Mouse (Mus musculus): ENCODE data around the gene Dnajc19.
A peak's percentile ranks its signal among the peaks of the same experiment; 100 is the strongest.
"Not testable (repeated sequence)": the region's sequence is repeated elsewhere in the genome, so short reads cannot be mapped to it uniquely, and the experiment has no call there.

The Dnajc19 gene

DNA sequence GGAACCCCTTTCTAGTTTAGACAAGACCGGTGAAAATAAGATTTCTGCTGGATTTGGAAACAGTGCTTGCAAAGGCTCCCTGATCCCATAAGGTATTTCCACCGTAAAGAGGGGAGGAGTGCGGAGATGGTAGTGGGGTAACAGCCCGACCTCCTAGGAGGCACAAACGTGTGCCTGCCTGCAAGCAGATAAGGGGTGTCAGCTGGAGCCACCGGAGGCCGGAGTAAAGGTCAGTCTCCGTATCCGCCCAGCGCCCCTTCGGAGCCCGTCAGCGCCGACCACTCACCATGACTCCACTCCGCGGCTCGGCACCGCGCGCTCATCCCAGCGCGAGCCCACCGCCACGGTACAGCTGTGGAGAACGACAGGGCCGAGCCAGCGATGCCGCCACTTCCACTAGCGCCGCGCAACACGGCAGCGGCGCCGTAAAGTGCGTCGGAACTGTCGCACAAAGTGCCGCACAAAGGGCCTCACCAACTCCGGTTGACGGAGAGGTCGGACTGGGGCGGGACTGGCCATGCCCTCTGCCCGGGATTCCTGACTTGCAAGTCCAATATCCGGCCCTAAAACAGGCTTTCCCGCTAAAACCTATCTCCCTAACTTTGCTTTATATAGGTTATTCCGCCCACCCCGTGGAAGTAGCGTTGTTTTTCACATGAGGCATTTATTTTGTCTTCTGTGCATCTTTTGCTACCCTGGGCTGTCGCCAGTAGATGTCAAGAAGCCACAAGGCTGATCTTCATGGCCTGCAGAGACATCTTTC is at the start of gene Dnajc19:
Dnajc19 (minus strand) TSS at position 422 of the 763 bp plus-strand sequence.
- peak; percentile 98 for DNase-seq

DNA sequence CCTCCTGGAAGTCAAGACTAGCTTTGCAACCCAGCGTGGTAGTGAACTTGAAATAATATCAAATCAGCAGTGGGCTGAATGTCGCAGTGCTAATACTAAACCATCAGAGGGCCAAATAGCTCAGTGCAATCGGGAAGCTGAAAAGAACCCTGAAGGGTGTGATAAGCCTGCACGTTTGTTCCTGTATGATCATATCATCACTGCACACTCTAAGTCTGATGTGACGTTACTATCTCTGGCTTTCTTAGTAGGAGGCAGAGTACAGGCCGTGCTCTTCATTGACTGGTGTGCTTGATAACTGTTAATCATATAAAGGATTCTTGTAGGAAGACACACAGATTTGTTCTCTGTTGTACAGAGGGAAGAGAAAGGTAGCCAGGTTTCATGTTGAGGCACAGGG is 48.8 kb upstream of the Dnajc19 start:
- no peak for DNase-seq

DNA sequence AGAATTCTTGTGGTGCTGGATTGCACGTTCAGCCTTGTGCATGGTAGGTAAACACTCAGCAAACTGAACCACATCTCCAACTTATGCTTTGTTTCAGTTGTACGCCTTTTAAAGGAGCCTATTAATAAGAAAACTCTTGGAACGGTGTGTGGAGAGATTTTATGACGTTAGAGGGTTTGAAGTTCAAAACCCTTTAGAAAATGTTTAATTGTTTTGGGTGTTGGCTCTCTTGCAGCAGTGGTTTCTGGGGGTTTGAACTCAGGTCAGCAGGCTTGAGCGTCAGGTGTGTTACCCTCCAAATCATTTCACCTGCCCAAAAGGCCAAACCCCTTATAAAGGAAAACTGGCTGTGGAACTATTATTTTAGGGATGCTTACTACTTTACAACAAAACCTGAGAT is 40.2 kb upstream of the Dnajc19 start:
- no peak for DNase-seq

DNA sequence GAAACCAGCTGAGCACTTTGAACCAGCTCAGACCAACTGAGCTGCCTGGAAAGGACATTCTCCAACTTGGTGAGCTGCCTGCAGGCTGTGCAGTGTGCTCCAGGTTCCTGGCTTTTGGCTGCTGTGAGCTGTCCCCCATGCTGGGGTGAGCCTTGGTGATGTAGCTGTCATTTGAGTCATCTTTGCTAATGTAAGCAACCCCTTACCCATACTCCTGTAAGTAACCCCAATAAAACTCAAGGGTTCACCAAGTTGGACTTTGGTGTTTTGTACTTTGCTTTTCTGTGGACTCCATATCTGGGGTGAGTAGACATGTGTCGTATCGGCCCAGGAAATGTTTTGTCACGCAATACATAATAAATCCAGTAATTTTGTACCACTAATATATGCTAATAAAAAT is 39.7 kb upstream of the Dnajc19 start:
- DNase-seq, result no peak

DNA sequence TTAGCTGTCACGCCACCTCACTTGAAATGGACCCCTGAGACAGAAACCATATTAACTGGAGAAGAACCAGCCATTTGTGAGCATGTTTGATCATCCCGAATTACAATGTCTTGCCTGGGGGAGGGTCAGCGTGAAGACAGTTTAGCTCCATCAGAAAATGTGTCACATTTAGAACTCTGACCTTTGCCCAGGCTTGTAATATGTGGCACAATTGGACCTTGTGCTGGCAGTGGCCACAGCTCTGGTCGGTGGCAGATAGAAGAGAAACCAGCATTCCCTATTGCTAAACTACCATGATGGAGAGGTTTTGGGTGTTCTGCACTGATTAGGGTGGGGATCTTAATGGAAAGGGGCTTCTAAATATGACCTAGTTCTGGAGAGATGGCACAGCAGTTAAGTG is 38.7 kb upstream of the Dnajc19 start:
- peak; percentile 9 for DNase-seq

DNA sequence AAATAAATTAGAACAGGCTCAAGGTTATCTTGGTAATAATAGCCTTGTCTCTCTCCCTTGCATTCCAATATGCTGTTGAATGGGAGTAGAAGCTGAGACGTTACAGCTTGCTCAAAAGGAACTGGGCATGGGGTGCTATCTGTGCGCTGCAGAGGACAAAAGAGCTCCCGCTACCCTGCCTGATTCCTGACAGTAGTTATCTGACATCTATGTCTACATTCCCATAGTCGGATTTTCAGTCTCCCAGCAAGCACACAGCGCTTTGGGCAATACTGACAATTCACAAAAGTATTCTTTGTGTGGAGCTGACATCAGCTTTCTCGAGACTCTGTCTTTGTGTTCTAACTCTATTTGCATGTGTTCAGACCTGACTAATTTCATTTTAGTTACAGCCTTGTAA is 34.7 kb upstream of the Dnajc19 start:
- DNase-seq, result no peak

DNA sequence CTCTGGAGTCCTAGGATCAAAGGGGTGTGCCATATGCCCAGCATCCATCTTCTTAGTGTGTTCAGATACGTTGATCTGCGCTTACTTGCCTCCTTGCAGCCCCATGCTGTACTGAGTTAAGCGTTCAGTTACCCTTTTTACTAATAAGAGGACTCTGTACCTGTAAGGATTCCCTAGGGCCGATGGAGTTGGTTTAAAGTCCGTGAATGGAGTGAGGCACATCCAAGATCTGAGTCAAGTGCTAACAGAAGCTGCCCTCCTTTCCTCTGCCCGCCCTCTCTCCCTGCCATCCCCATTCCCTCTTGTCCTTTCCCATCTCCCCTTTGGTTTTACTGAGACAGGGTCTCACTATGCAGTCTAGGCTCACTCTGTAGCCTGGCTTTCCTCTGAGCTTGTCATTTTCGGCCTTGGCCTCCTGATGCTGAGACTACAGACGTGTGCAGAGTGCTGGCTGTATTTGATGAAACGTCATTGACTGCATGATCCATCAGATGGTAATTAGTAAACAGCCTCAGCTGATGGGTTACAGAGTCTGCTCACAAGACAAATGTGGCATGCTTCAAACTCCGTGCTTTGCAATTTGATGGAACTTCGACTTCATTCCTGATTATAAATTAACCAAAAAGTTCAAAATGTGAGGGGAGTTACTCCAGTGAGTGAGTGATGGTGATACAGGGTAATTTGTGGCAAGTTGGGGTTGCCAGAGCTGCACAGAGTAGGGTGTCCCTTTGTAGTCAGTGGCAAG is 31.0 kb upstream of the Dnajc19 start:
- DNase-seq, result peak; percentile 68

DNA sequence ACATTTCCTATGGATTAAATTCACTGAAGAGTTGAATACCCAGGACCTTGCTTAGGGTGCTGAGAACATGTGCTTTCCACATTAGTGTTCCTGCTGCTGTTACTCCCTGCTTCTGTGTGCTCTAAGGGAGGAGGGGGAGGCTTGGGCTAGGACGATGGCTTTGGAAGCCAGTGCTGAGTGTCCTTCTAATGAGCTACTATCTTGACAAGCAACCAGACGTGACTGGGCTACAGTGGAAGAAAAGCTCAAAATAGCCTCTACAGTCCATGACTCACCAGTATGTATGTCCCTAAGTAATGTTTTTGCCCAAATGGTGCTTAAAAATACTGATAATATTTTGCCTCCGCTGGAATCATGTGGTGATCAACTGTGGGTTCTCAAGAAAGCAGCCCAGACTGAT is 26.5 kb upstream of the Dnajc19 start:
- DNase-seq, result no peak

DNA sequence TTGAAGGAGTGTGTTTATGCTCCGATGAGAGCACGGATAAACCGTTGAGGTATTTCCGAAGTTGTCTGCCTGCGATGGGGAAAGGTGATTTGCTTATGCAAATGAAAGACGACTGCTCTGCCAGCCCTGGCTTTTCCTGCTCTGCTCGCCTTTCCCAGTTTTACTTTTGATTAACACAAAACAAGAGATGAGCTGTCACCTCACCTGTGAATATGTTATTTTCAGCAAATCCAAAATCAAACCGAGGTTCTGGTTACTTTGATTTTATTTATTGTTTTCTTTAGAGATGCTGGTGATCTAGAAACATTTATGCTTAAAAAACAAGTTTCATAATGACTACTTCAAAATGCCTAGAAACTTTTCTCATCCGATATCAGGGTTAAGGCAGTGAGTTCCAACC is 25.3 kb upstream of the Dnajc19 start:
- DNase-seq, result no peak

DNA sequence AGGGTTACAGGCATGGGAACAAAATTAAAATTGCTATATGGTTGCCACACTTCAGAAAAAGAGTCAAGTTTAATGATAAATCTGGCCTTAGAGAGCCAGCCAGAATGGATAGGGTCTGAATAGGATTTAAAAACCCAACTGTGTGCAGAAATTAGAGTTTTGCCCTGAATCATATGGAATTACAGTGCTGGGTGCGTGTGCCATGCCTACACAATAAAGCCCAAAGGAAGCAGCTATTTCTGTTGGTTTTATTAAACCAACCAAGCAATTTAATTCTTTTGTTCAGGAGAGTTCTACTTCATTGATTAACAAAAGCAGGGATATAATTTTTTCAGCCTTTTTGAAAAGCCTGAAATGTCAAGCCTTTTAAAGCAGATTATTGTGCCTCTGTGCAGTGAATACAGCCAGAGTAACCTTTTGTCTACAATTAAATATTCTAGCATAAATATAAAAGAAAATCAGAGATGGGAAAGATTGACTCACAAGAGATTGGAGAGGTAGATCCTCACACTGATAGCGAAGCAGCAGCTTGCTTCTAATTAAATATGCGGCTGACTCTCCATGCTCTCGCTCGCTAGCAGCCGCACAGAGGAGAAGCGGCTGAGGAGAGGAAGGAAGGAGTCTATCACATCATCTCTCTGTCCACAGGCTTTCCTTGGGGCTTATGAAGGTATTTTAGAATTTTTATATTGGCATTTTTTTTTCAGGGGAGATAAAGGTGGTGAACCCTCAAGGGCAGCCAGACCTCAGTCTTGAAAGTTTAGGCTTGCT is 23.0 kb upstream of the Dnajc19 start:
- no peak for DNase-seq

DNA sequence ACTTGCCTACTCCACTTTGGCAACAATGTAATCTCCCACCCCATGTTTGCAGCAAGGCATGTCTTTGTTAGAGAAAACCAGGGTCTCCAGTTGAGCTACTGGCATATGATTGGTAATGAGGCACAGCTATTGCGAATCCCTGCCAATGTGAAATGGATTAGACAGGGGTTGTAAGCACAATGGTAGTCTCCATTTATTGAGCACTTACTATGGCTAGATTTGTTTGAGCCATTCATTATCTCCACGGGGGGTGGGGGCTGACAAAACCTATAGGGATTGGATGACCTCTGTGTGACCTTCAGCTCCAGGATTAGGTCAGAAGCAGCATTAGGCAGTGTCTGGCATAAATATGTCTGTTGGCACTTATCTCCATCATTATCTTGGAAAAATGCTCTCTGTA is 21.8 kb upstream of the Dnajc19 start:
- DNase-seq, result no peak

DNA sequence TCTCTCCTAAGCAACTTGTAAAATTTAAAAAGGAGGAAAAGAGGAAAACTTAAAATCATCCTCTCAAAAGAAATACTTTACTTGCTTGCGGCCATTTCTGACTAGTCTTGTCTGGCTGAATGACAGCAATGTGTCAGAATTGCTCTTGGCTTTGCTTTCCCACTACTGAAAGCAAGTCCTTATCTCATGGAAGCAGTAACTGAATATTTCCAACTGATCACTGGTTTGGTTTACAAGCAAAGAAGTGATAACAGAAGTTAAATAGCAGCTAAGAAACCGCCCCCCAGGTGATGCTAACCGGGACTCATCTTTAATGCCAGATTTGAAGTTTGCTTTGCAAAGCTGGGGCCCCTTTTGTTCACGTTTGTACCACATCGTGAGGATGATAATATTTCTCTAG is 2.5 kb upstream of the Dnajc19 start:
- no peak for DNase-seq

DNA sequence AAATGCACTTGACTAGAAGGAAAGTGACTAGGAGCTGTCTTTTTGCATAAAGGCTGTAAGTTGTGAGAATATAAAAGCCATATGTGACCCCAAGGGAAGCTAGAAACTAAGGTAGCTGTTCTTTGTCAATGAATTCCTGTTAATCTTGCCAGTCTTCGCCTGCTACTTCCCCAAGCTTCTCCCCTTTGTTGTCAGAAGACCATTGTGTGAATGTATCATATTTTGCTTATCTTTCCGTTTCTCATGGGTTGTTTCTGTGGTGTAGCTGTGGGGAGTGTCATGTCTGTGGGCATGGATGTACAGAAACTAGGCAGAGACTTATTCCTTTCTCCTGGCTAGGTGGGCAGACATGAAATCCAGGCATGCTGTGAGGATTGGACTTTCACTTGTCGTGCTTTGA is 808 bp upstream of the Dnajc19 start:
- no peak for DNase-seq

DNA sequence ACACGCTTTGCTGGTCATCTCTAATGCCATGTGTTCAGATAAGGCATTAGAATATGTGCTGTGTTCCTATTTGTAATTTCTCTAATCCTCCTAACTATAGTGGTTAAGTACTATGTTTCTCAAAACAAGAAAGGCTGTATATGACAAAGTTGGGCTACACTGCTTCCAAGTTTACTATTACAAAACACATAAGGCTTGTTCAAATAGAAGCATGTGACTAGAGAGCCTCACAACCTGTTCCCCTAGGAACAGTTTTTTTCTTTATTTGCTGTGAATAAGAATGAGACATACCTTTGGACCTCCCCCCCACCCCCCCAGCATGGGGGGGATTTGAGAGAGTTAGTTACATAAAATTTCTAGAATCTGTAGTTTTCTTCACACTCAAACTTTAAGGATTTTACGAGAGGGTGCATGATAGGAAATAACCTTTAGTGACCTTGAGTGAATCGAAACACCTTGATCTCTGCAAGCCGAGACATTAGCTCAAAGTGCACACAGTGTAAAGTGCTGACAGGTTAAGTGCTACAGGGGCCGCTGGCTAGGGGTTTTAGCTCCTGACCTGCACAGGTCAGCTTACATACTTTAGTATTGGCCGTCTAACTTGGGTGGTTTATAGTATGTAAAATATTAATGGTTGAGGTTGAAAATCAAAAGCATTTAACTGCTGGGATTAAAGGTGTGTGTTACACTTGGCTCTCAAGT is 4.9 kb downstream of the Dnajc19 start:
- no peak for DNase-seq

DNA sequence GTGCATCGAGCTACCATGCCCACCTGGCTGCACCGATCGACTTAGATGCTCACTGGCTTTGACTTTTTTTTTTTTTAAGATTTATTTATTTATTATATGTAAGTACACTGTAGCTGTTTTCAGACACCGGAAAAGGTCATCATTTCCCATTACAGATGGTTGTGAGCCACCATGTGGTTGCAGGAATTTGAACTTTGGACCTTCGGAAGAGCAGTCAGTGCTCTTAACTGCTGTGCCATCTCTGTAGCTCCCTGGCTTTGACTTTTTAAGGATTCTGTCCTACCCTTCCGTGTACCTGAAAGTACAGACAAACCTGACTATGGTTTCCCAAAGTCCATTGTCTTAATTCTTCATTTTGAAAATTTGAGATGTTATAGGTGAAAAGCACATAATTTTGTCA is 8.4 kb downstream of the Dnajc19 start:
- DNase-seq, result no peak

DNA sequence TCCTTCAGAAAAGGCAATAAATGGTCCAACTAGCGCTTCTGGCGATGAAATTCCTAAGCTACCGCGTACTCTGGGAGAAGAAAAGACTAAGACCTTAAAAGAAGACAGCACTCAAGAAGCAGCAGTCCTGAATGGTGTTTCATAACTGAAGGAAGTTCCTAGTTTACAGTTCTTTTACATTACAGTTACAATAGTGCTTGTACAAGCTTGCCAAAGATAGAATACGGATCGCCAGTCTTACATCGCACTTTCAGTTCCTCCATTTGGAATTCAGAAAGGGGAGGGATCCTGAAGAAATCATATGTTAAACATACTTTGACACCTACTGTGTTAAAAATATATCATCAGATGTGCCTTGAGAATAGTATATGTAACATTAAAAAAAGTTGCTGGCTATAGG is 12.2 kb downstream of the Dnajc19 start:
- DNase-seq, result not testable (repeated sequence)

DNA sequence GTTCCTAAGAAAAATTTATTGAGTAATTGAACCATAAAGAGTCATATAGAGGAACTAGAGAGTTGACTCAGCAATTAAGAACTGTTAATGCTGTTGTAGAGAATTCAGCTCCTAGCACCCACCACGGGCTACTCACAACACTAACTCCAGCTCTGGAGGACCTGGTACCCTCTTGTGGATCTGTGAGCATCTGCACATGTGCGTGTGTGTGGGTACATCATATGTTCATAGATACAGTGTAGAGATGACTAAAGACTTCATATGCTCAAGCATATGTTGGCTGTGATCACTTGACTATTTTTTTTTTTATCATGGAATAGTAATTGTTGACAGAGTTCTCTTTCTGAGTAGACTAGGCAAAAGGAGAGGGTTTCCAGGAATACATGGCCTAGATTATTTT is 18.8 kb downstream of the Dnajc19 start:
- DNase-seq, result no peak

DNA sequence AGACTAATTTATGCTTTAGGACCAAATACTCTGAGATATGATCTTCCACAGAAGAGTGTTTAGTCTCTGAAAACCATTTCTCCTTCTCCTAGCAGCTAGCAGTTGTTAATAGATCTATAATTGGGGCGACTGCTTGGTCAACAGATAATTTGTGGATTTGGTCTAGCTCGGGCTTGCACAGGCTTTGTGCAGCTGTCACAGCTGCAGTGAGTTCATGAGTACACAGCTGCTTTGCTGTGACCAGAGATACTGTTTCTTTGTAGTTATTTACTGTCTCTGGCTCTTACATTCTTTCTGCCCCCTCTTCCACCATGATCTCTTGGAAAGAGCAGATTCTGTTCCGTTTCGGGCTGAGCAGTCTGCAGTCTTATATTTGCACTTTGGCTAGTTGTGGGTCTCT is 39.1 kb downstream of the Dnajc19 start:
- no peak for DNase-seq

DNA sequence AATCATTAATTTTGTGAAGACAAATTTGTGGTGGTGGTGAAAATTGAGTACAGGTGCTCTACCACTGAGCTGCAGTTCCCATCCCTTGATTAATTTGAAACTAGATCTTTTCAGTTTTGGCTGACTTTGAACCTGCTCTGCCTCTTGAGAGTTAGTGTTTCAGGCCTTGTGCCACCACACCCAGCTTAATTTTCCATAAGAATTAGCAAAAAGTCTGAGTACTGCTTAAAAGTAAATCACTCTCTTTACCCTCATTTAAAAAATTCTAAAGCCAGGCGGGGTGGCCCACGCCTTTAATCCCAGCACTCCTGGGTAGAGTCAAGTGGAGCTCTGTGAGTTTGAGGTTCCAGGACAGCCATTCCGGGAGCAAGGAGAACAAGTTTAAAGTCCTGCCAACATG is 45.4 kb downstream of the Dnajc19 start:
- no peak for DNase-seq

DNA sequence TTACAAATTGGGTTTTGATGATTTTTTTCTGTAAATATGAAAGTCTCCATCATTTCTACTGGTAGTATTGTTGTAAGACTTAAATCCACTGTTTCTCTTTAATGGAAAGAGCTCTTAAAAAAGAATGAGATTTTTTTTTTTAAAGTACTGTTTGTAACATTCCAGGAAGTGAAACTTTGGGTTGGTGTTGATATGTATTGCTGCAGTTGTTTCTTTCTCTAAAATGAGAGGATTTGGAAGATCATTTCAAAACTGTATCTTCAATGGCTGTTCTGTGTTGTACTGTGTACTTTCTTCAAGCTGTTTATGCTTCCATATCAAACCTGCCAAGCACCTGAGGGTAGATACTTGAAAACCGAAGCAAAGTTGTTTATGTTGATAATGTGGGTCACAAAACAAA is 46.3 kb downstream of the Dnajc19 start:
- DNase-seq, result no peak

DNA sequence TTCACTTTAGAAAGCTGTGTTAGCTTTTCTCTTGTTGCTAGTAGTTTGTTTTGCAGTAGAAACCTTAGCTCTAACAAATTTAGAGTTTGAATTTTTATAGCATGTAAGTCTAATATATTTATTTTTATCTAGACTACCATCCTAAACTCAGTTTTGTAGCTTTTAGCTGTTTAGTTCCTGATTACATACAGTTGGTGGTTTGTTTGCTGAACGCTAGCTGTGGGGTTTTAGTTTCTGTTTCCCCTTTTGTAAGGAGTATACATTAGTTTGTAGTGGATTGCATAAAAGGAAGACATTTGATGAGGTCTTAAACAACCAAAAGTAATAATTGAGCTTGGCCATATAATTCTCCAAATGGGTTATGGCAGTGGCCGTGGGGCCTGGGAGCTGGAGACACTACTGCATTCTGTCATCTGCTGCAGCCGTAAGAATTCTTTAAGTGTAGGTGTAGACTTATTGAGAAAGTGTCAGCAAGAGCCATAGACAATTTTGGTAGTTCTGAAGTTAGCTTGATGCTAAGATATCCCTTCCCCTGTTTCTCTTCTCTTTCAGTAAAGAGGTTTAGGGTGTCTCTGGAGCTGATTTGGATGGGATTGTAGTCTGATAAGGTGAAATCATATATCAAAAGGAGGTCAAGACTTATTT is 47.3 kb downstream of the Dnajc19 start:
- no peak for DNase-seq

DNA sequence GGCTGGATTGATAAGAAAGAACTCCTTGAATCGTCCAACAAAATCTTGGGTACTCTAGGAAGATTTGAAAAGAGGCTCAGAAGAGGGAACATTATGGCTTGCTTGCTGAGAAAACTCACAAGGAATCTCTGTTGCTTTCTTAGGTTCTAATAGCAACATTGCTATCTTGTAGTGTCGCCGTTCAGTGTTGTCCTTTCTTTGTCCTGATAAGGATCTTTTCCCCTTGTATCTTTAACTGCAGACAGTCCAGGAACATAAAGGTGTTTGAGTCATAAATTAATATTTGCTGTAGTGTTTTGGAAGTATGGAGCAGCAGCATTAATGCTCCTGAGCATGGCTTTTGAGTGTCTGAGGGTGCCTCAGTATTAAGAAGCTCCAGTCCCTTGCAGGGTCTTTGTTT is 50.5 kb downstream of the Dnajc19 start:
- no peak for DNase-seq

DNA sequence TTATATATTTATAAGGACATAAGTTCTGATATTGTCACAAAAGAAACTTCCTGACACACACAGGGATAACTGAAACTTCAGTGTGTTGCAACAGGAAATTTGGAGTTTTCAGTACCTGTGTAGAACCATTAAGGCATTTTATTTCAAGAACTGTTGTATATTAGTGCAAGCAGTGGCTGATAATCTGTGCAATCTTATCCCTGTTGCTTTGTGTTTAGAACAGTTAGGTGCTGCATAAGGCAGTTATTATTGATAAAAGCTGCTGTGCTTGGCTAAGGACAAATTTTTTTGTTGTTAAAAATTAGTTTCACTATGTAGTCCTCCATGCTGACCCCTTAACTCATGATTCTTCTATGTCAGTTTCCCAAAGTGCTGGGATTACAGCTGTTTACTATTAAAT is 52.2 kb downstream of the Dnajc19 start:
- no peak for DNase-seq
